Mouse (Mus musculus): Measurements from ENCODE around the gene Smarcc2.

DNA sequence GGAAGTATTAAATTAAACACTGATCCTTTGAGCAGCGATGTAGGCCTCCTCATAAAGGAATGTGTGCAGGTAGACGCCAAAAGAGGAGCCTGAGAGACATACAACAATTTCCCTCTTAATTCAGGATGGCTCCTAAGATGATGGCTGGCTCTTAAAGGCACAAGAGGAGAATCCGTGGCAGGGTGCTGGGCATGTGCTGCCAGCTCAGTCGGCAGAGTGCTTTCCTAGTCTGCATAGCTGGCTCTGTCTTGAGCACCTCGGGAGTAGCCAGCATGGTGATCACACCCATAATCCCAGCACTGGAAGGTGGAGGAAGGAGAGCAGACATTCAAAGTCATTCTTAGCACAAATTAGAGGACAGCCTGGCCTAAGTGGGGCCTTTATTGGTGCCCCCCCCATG is 23.2 kb upstream of the Smarcc2 start:
- TF ChIP-seq CTCF (IDR thresholded peaks at IDR 0.05; ENCODE audit: control insufficient read depth, insufficient read depth, low read length) = no peak
- no peak for TF ChIP-seq POLR2A (IDR thresholded peaks at IDR 0.05; ENCODE audit: borderline replicate concordance, control insufficient read depth, low read depth, low read length)

Data from bone marrow, adult 2 months (tissue).